Comparison of ENCODE assay signal across 8 mouse cellular contexts in genomic region chr4:45771619-45772018, GRCm38 (mm10). TPM values are rescaled to one million over a fixed set of nuclear protein-coding genes. Genes with fewer than 3 reads are reported as not detected.
DNase-seq lines count a peak whose midpoint lies in the region; ATAC-seq and TF ChIP-seq lines count a peak whose summit lies in the region.
"Had no signal": no experiment of that assay in that cellular context is flagged by ENCODE, and none has a peak within 500 bp of the region (broad histone marks: within the 10 kb centered on the region; RNA-seq: fewer than 3 reads in every experiment).

No protein-coding gene starts in this region.

- in situ Hi-C loops in CH12.LX (cut with MboI; ENCODE audit: low pct_ligation_motif_present, low pct_unique_long_range_greater_than_20kb, low sequenced_read_pairs): no loop called here

- no peak overlapping the region for H3K9ac ChIP-seq in CH12.LX (ENCODE audit: insufficient read depth, low read depth)
- peak overlapping the region; percentile 47; the same call in 1 of the 2 replicates for H3K9ac ChIP-seq in forebrain, embryonic 14.5 days (ENCODE audit: low read length)
- H3K9ac ChIP-seq in kidney, embryonic 16.5 days (replicated peaks; ENCODE audit: low read length): no peak overlapping the region

- dilution Hi-C loops in CH12.LX (cut with MboI; ENCODE audit: extremely low pct_ligation_motif_present, extremely low pct_unique_long_range_greater_than_20kb, low sequenced_read_pairs): no loop called here

- no peak for TF ChIP-seq EP300 in CH12.LX (IDR thresholded peaks at IDR 0.05; ENCODE audit: low read length)

- TF ChIP-seq POLR2A in CH12.LX (IDR thresholded peaks at IDR 0.05; ENCODE audit: low read depth, low read length): no peak

- peak; percentile 63 for DNase-seq in 416B (ENCODE audit: low read depth)
- DNase-seq in CH12.LX (ENCODE audit: extremely low read depth): peak; percentile 72
- peak; percentile 26 for DNase-seq in c-Kit-positive CD71-positive TER-119-positive erythroid progenitor cells, embryonic 14.5 days (ENCODE audit: low spot score)
- peak; percentile 93 for DNase-seq in forebrain, embryonic 14.5 days (ENCODE audit: low spot score)
- DNase-seq in right cerebral cortex, postnatal 4 days: peak; percentile 72

- TF ChIP-seq RAD21 in CH12.LX (IDR thresholded peaks at IDR 0.05; ENCODE audit: low read depth, low read length): peak; percentile 85

- ATAC-seq in forebrain, embryonic 14.5 days: peak; percentile 80
- peak; percentile 65; the same call in 1 of the 2 replicates for ATAC-seq in kidney, embryonic 16.5 days (ENCODE audit: low FRiP score, low TSS enrichment)
- ATAC-seq in megakaryocyte progenitor cell, adult 5-6 weeks (replicated peaks; ENCODE audit: poor library complexity): peak; percentile 54

- H3K27me3 ChIP-seq in CH12.LX (replicated peaks): no peaks in the 10 kb centered on the region
- no peaks in the 10 kb centered on the region for H3K27me3 ChIP-seq in forebrain, embryonic 14.5 days (replicated peaks; ENCODE audit: control insufficient read depth, insufficient read depth, low read length)
- H3K27me3 ChIP-seq in kidney, embryonic 16.5 days (ENCODE audit: insufficient read depth, low read length): peaks cover 2% of the 10 kb centered on the region; the same call in 1 of the 2 replicates

- H3K4me2 ChIP-seq in CH12.LX (ENCODE audit: insufficient read depth, low read depth, poor library complexity, severe bottlenecking): no peak overlapping the region
- no peak overlapping the region for H3K4me2 ChIP-seq in forebrain, embryonic 14.5 days (ENCODE audit: low read length)
- no peak overlapping the region for H3K4me2 ChIP-seq in kidney, embryonic 16.5 days (replicated peaks; ENCODE audit: low read depth, low read length)

- 4% methylated on average over 5 of the region's 5 CpGs for WGBS in forebrain, embryonic 14.5 days
- 4% methylated on average over 5 of the region's 5 CpGs for WGBS in kidney, embryonic 16.5 days

- no peaks in the 10 kb centered on the region for H3K79me2 ChIP-seq in CH12.LX (replicated peaks; ENCODE audit: control insufficient read depth, extremely low read depth, insufficient read depth, poor library complexity, severe bottlenecking)

- TF ChIP-seq CTCF in CH12.LX (conservative IDR thresholded peaks at IDR 0.05 in 1 of 2, IDR thresholded peaks at IDR 0.05 in 1 of 2; ENCODE audit: low read depth in 2 of 2, low read length in 2 of 2): peak; percentile 54 to 80; a peak in 3 of 4 replicates

- H3K4me3 ChIP-seq in CH12.LX (replicated peaks in 1 of 3; ENCODE audit: low read depth in 2 of 3, low read length in 2 of 3, poor library complexity in 1 of 3): no peak overlapping the region
- no peak overlapping the region for H3K4me3 ChIP-seq in forebrain, embryonic 14.5 days (ENCODE audit: low read depth, low read length)
- H3K4me3 ChIP-seq in kidney, embryonic 16.5 days (ENCODE audit: low read length): no peak overlapping the region

- no peak overlapping the region for H3K27ac ChIP-seq in CH12.LX (ENCODE audit: insufficient read depth, low read depth)
- peak overlapping the region; percentile 70; the same call in 1 of the 2 replicates for H3K27ac ChIP-seq in forebrain, embryonic 14.5 days (ENCODE audit: low read depth, low read length)
- H3K27ac ChIP-seq in kidney, embryonic 16.5 days (ENCODE audit: low read length): no peak overlapping the region

- H3K36me3 ChIP-seq in CH12.LX (replicated peaks in 1 of 2; ENCODE audit: control insufficient read depth in 1 of 2, insufficient read depth in 1 of 2, low read length in 1 of 2): no peaks in the 10 kb centered on the region
- no peaks in the 10 kb centered on the region for H3K36me3 ChIP-seq in forebrain, embryonic 14.5 days (ENCODE audit: control insufficient read depth, insufficient read depth, low read length)
- H3K36me3 ChIP-seq in kidney, embryonic 16.5 days (ENCODE audit: insufficient read depth, low read length): no peaks in the 10 kb centered on the region

- H3K4me1 ChIP-seq in CH12.LX (ENCODE audit: control insufficient read depth in 1 of 2, insufficient read depth in 2 of 2): peaks cover 0 to under 1% of the 10 kb centered on the region in 2 experiments; a peak in 2 of 4 replicates
- peaks cover 41% of the 10 kb centered on the region for H3K4me1 ChIP-seq in forebrain, embryonic 14.5 days (ENCODE audit: control insufficient read depth, insufficient read depth, low read length)
- H3K4me1 ChIP-seq in kidney, embryonic 16.5 days (ENCODE audit: insufficient read depth, low read length): peaks cover 9% of the 10 kb centered on the region

- H3K9me3 ChIP-seq in CH12.LX (replicated peaks; ENCODE audit: low read length): no peaks in the 10 kb centered on the region
- H3K9me3 ChIP-seq in forebrain, embryonic 14.5 days (replicated peaks; ENCODE audit: control insufficient read depth, low read length): no peaks in the 10 kb centered on the region
- H3K9me3 ChIP-seq in kidney, embryonic 16.5 days (ENCODE audit: low read length): no peaks in the 10 kb centered on the region

TF ChIP-seq in CH12.LX, 34 proteins besides CTCF, POLR2A, EP300 and RAD21:
- no peak for TF ChIP-seq JUND (conservative IDR thresholded peaks at IDR 0.05; ENCODE audit: low read depth, low read length)
- TF ChIP-seq ZC3H11A (IDR thresholded peaks at IDR 0.05; ENCODE audit: low read depth, low read length): 0 out of 2 replicates have a peak, but pooled peaks have one; percentile 8
- no peak for TF ChIP-seq POLR2AphosphoS2 (IDR thresholded peaks at IDR 0.05; ENCODE audit: low read depth, low read length)
- TF ChIP-seq SIN3A (IDR thresholded peaks at IDR 0.05; ENCODE audit: low read length): 0 out of 2 replicates have a peak, but pooled peaks have one; percentile 19
- TF ChIP-seq SMC3 (IDR thresholded peaks at IDR 0.05; ENCODE audit: low read depth, low read length): peak; percentile 83
- peak; percentile 30; the same call in 1 of the 2 replicates for TF ChIP-seq MXI1 (IDR thresholded peaks at IDR 0.05; ENCODE audit: low read depth, low read length)

RNA-seq across cellular contexts. Expression of gene Aldh1b1, which starts 27.2 kb away (rescaled TPM):
- total RNA-seq in CH12.LX (2012; rRNA removed) (4.6 and 4.9 TPM in 2 replicates), CH12.LX (2014; rRNA removed) (6.7 and 8.3 TPM in 2 replicates)
- 6.4 and 7.1 TPM in 2 replicates for polyA plus RNA-seq in CH12.LX (2012; ENCODE audit: insufficient read length, low read depth)
- 14.0 and 16.4 TPM in 2 replicates for polyA plus RNA-seq in forebrain, embryonic 14.5 days (2014; fragmentation: Nextera tagmentation; extraction: Ambion mirVana)
- 10.7 and 11.8 TPM in 2 replicates for polyA plus RNA-seq in kidney, embryonic 16.5 days (2015; fragmentation: Nextera tagmentation; extraction: Ambion mirVana)
- 5.4 and 7.5 TPM in 2 replicates for total RNA-seq in megakaryocyte progenitor cell, adult 5-6 weeks (2015)
- total RNA-seq in megakaryocyte progenitor cell, adult 5-6 weeks (2017): 21.9 and 28.6 TPM in 2 replicates

RNA-seq across cellular contexts. Expression of gene Igfbpl1, which starts 55.1 kb away (rescaled TPM):
- not detected in 2 replicates for total RNA-seq in CH12.LX (2012; rRNA removed)
- total RNA-seq in CH12.LX (2014; rRNA removed): not detected in 2 replicates
- polyA plus RNA-seq in CH12.LX (2012; ENCODE audit: insufficient read length, low read depth): not detected in 2 replicates
- polyA plus RNA-seq in forebrain, embryonic 14.5 days (2014; fragmentation: Nextera tagmentation; extraction: Ambion mirVana): 202 and 210 TPM in 2 replicates
- 0.12 TPM in 1 of 2 replicates, not detected in the other for polyA plus RNA-seq in kidney, embryonic 16.5 days (2015; fragmentation: Nextera tagmentation; extraction: Ambion mirVana)
- not detected in 2 replicates for total RNA-seq in megakaryocyte progenitor cell, adult 5-6 weeks (2015)
- not detected in 2 replicates for total RNA-seq in megakaryocyte progenitor cell, adult 5-6 weeks (2017)
- polyA plus RNA-seq: lung, embryonic 16.5 days had no signal

Comparison
In these comparisons a context has a peak if more than half of its experiments do, and no peak if none do; other contexts are left out.
1. DNase-seq: peak in every context shown above with its lines; median percentile 93 in forebrain, embryonic 14.5 days; 72 in CH12.LX; 72 in right cerebral cortex, postnatal 4 days; 63 in 416B; 26 in c-Kit-positive CD71-positive TER-119-positive erythroid progenitor cells, embryonic 14.5 days.
2. RNA of gene Igfbpl1, which starts 55.1 kb away (polyA plus RNA-seq): 202 to 210 TPM in forebrain, embryonic 14.5 days; 0.12 TPM in kidney, embryonic 16.5 days and not detected in CH12.LX; every median in the first group is over 100 times any median in the second.
3. Peak in every context shown above with its lines, with median percentiles within 50 percentile points of each other: ATAC-seq.